Mouse (Mus musculus): ENCODE measurements at regions not wholly inside any gene's neighbourhood (a gene's known extent, or its start where the extent isn't known, plus 50 kb on each side); places are given as distances from the start of the nearest gene placed in this dataset.

DNA sequence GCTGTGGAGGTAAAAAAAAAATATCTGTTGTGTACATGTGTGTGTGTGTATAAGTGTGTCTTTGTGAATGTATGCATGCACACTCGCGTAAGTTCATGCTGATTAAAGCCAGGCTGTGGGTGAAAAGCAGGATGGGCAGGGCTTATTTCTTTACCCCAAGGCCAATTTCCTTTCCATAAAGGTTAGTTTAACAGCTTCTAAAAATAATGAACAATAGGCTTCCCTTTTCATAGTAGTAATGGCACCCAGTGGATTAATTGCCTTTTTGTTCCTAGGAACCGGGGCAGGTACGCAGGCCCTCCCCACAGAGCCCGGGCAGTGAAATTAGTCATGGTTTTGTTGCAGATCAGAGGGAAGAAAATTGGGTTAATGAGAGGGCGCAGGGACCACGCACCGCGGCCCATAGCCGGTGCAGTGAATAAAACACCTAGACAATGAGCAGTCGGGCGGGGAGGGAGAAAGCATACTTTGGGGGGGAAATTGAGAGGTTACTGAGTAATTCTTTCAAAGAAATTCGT, 110.1 kb upstream of the Nmur2 start:
- TF ChIP-seq EP300 (IDR thresholded peaks at IDR 0.05; ENCODE audit: low read depth): no peak
- no peak for TF ChIP-seq CTCF (IDR thresholded peaks at IDR 0.05; ENCODE audit: low read depth)
